Mouse (Mus musculus) heart, embryonic 15.5 days (tissue): ENCODE data around the gene Cep128. TPM values are rescaled to one million over a fixed set of nuclear protein-coding genes. Genes with fewer than 3 reads are reported as not detected.

Experiments used
- ATAC-seq: fragments of 200-750 bp; cut with Nextera tagmentation; replicated peaks from 2 replicates; pipeline ENCODE4 v1.8.0; 2017; ENCODE audit warnings: low read depth, moderate TSS enrichment; ENCODE audit not compliant: insufficient number of reproducible peaks, insufficient read depth, low FRiP score
- H3K27ac ChIP-seq: fragments of 300-500 bp; sonication (generic); 2 replicates; pipeline ENCODE4 v1.5.1; 2015; ENCODE audit warnings: mild to moderate bottlenecking, inconsistent platforms
- H3K27me3 ChIP-seq: fragments of 300-500 bp; sonication (generic); 2 replicates; pipeline ENCODE4 v1.6.1; 2015; ENCODE audit warnings: inconsistent platforms
- H3K36me3 ChIP-seq: fragments of 300-500 bp; sonication (generic); 2 replicates; pipeline ENCODE4 v1.6.1; 2015; ENCODE audit warnings: mild to moderate bottlenecking, inconsistent platforms
- H3K4me1 ChIP-seq: fragments of 300-500 bp; sonication (generic); replicated peaks from 2 replicates; pipeline ENCODE4 v1.6.1; 2015; ENCODE audit warnings: inconsistent platforms
- H3K4me2 ChIP-seq: fragments of 300-500 bp; sonication (generic); 2 replicates; pipeline ENCODE4 v1.6.1; 2015; ENCODE audit warnings: inconsistent platforms, mild to moderate bottlenecking, moderate library complexity
- H3K4me3 ChIP-seq: fragments of 300-500 bp; sonication (generic); 2 replicates; pipeline ENCODE4 v1.5.1; 2015; ENCODE audit warnings: mild to moderate bottlenecking, inconsistent platforms
- H3K9ac ChIP-seq: fragments of 300-500 bp; sonication (generic); 2 replicates; pipeline ENCODE4 v1.6.1; 2015; ENCODE audit warnings: mild to moderate bottlenecking, inconsistent platforms
- H3K9me3 ChIP-seq: fragments of 300-500 bp; sonication (generic); replicated peaks from 2 replicates; pipeline ENCODE4 v1.6.1; 2016; ENCODE audit warnings: inconsistent platforms
- WGBS: fragments of 180-500 bp; shearing (Covaris S2); methylation state at CpG from one replicate; pipeline ENCODE4 v1.1.7; 2015; ENCODE audit warnings: mixed read lengths; 5-methylcytosine and 5-hydroxymethylcytosine counted together
- polyA plus RNA-seq: library from polyadenylated mRNA; unstranded; fragments of >200 nt; fragmentation: Nextera tagmentation; extraction: Ambion mirVana; gene quantifications from 2 replicates; pipeline ENCODE4 v1.2.1, GENCODE M21; 2015

Gene Cep128
- polyA plus RNA-seq, 1 experiment from 2014 or later = 10.2 TPM

DNA sequence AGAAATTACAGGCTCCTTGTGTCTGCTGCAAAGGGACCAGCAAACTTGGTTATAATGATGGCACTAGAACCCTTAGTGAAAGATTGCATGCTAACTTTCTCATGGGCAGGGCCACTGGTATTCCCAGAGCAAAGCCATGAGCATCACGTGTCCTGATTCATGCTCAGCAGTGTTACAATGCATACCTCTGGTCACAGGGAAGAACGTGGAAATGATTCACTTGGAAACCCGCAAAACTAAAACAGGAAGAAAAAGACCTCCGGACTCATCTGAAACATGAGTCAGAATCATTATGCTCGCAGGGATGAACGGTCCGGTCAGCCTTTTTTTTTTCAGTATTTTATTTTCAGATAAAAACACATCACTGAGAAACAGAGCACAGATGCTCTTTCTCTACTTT lies 78.4 kb downstream of the Cep128 start:
- H3K4me2 ChIP-seq = no peak overlapping the region
- no peaks in the 10 kb centered on the region for H3K4me1 ChIP-seq
- no peaks in the 10 kb centered on the region for H3K36me3 ChIP-seq
- H3K27ac ChIP-seq = no peak overlapping the region
- no peak overlapping the region for H3K4me3 ChIP-seq
- no peak for ATAC-seq
- H3K9me3 ChIP-seq = no peaks in the 10 kb centered on the region
- WGBS = 72% methylated on average over 7 of the region's 7 CpGs
- no peak overlapping the region for H3K9ac ChIP-seq
- no peaks in the 10 kb centered on the region for H3K27me3 ChIP-seq

DNA sequence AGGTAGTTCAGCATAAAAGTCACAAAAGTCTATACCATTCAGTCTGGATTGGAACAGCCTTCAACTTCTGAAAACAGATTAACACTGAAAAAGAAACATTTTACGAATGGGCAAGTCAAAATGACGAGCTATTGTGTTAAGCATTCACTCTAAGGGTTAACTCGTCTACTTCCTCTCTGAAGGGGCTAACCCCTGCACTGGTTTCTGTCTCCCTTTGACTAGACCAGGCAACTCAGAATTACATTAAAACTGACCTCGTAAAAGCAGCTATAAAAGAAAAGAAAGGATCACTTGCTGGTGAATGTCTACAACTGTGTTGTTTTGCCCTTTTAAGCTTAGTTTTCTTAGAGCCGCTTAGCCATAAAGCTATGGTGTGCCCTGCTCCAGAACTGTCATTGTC lies 79.2 kb downstream of the Cep128 start:
- H3K27me3 ChIP-seq = no peaks in the 10 kb centered on the region
- H3K36me3 ChIP-seq = no peaks in the 10 kb centered on the region
- H3K4me2 ChIP-seq = no peak overlapping the region
- H3K4me3 ChIP-seq = no peak overlapping the region
- no peak for ATAC-seq
- H3K9me3 ChIP-seq = no peaks in the 10 kb centered on the region
- no peak overlapping the region for H3K27ac ChIP-seq
- 71% methylated on average over 5 of the region's 5 CpGs for WGBS
- H3K9ac ChIP-seq = no peak overlapping the region
- H3K4me1 ChIP-seq = no peaks in the 10 kb centered on the region

DNA sequence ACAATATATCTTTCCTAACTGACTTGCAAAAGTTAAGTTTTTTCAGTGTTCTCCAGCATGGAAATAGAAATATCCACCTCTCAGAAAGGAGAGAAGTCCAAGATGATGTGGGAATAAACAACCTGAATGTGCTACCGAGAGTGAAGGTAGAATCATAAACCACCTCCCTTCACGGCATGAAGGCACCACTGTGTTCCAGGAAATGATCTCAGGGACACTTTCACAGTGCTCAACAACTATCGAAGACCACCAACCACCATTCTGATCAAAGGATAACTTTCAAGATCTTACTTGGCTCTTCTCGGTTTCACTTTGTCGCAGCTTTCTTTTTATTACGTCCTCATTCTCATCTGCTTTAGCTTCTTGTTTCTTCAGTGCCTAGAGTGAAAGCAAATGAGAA lies 85.5 kb downstream of the Cep128 start:
- ATAC-seq = no peak
- Histone ChIP-seq H3K36me3 (peaks cover 8% of the 10 kb centered on the region; the same call in 1 of the 2 replicates), H3K4me1 (no peaks in the 10 kb centered on the region), H3K9me3 (no peaks in the 10 kb centered on the region), H3K4me3 (no peak overlapping the region), H3K27ac (no peak overlapping the region), H3K27me3 (no peaks in the 10 kb centered on the region), H3K4me2 (no peak overlapping the region), H3K9ac (no peak overlapping the region)
- 92% methylated on average over 6 of the region's 6 CpGs for WGBS

DNA sequence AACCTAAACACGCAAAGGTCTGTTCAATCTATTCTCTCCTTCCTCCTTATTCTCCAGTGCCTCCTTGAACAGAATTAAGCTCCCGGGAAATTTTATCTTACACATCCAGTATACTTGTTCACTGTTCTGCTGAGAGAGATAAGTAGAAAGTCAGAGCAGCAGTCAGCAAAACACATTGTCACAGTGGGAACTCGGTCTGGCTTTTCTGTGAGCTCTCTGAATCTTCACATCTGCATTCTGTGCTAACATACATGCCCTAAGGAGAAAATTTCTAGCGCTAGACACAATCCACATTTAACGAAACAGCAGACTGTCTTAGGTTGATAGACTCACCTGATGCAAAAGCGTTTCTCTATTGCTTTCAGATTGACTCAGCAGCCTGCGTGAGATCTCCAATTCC lies 88.3 kb downstream of the Cep128 start:
- Histone ChIP-seq H3K4me2 (no peak overlapping the region), H3K9ac (no peak overlapping the region), H3K9me3 (no peaks in the 10 kb centered on the region), H3K4me1 (no peaks in the 10 kb centered on the region), H3K27me3 (no peaks in the 10 kb centered on the region), H3K36me3 (peaks cover 8% of the 10 kb centered on the region; the same call in 1 of the 2 replicates), H3K4me3 (no peak overlapping the region), H3K27ac (no peak overlapping the region)
- no peak for ATAC-seq
- 71% methylated on average over 7 of the region's 7 CpGs for WGBS

DNA sequence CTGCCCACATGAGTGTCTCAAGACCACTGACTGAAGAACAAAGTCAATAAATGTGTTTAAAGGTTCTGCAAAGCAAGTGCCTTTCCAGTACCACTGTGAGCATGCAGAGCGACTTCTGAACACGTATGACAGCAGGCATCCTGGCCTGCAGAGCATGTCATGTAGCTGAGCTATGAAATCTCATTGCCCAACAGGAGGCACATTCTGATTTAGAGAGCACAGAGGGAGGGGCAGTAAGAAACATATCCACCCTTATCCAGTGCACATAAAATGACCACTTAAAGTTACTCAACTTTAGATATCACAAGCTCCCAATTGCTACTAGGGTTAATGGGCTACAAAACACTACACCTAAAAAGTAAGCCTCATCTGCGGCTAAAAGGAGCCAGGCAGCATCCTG lies 88.8 kb downstream of the Cep128 start:
- Histone ChIP-seq H3K36me3 (peaks cover 8% of the 10 kb centered on the region; the same call in 1 of the 2 replicates), H3K27ac (no peak overlapping the region), H3K4me3 (no peak overlapping the region), H3K4me1 (no peaks in the 10 kb centered on the region), H3K9me3 (no peaks in the 10 kb centered on the region), H3K4me2 (no peak overlapping the region), H3K27me3 (no peaks in the 10 kb centered on the region), H3K9ac (no peak overlapping the region)
- 81% methylated on average over 3 of the region's 3 CpGs for WGBS
- no peak for ATAC-seq

DNA sequence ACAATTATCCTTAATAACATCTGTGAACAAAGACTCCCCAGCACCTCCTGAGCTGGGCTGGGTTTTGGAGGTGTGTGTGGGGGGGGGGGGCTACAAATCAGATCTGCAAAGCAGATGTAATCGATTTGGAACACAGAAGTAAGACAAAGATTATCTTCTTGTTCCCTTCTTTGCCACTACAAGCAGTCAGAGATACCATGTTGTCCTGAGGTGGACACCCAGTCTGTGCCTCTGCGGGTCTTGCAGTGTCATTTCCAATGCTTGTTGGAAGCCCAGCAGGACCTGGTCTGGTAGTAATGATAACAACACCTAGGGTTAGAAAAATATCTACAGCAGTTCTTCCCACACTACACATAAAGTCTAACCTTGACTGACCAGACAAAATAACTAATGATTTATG lies 110.3 kb downstream of the Cep128 start:
- Histone ChIP-seq H3K27ac (no peak overlapping the region), H3K4me1 (no peaks in the 10 kb centered on the region), H3K9ac (no peak overlapping the region), H3K4me3 (no peak overlapping the region), H3K4me2 (no peak overlapping the region), H3K9me3 (no peaks in the 10 kb centered on the region), H3K27me3 (no peaks in the 10 kb centered on the region), H3K36me3 (no peaks in the 10 kb centered on the region)
- WGBS = 84% methylated on average over 2 of the region's 2 CpGs
- no peak for ATAC-seq

DNA sequence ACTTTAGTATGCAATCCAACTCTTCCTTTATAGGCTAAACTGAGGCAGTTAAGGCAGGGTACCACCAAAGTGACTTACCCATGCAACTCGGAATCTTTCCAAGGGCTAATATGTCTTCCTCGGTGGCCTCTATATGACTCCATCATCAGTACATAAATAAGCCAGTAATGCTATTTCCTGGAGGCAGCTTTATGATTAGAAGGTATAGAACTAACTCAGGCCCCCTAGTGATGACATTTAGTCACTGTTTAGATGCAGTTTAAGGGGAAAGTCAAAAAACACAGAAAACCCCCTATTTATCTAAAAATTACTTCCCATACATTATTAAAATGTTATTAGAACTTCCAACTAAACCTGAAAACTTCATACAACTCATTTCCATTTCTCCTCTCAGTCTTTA lies 114.6 kb downstream of the Cep128 start:
- no peak for ATAC-seq
- no peak overlapping the region for H3K9ac ChIP-seq
- no peaks in the 10 kb centered on the region for H3K9me3 ChIP-seq
- H3K36me3 ChIP-seq = no peaks in the 10 kb centered on the region
- H3K27me3 ChIP-seq = no peaks in the 10 kb centered on the region
- no peak overlapping the region for H3K4me3 ChIP-seq
- H3K4me2 ChIP-seq = no peak overlapping the region
- WGBS = 91% methylated on average over 2 of the region's 2 CpGs
- H3K27ac ChIP-seq = no peak overlapping the region
- peaks cover 9% of the 10 kb centered on the region for H3K4me1 ChIP-seq

DNA sequence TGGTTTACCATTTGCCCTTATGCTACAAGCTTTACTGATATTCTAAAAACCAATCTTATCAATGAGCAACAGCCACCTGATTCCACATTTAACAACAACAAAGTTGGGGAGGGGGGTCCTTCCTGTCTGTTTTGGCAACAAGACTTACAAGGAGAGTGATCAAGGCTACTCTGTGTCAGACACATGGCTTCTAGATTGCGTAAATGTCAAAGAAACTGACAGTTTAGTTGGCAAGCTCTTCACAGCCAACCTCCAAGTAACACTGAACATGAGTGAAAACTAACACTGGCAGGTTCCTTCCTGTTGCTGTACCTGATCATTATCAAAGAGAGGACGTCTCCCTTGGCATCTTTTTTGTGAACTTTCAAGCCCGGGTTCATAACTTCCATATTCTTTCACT lies 115.2 kb downstream of the Cep128 start:
- Histone ChIP-seq H3K4me3 (no peak overlapping the region), H3K4me2 (no peak overlapping the region), H3K9me3 (no peaks in the 10 kb centered on the region), H3K9ac (no peak overlapping the region), H3K4me1 (peaks cover 10% of the 10 kb centered on the region), H3K27ac (no peak overlapping the region), H3K36me3 (no peaks in the 10 kb centered on the region), H3K27me3 (no peaks in the 10 kb centered on the region)
- ATAC-seq = no peak
- 68% methylated on average over 3 of the region's 3 CpGs for WGBS

DNA sequence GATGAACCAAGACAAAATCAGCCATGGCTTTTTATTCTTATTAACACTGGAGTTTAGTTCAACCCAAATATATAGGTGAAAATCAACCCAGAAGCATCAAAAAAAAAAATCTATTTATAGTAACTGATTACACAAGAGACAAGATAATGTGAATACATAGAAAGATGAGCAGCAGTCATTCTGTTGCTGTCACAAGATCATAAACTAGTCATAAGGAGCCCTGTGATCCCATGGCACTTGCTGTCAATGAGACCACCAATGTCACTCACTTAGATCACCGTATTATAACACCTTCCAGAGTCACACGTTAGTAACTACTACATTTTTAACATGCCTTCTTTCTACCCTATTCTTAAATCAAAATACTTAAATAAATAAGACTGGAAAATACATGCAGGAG lies 118.2 kb downstream of the Cep128 start:
- H3K36me3 ChIP-seq = no peaks in the 10 kb centered on the region
- H3K9me3 ChIP-seq = no peaks in the 10 kb centered on the region
- no peak overlapping the region for H3K4me2 ChIP-seq
- ATAC-seq = no peak
- no peak overlapping the region for H3K9ac ChIP-seq
- H3K27me3 ChIP-seq = no peaks in the 10 kb centered on the region
- 47% methylated on average over 2 of the region's 2 CpGs for WGBS
- no peak overlapping the region for H3K27ac ChIP-seq
- H3K4me1 ChIP-seq = peaks cover 13% of the 10 kb centered on the region
- no peak overlapping the region for H3K4me3 ChIP-seq

DNA sequence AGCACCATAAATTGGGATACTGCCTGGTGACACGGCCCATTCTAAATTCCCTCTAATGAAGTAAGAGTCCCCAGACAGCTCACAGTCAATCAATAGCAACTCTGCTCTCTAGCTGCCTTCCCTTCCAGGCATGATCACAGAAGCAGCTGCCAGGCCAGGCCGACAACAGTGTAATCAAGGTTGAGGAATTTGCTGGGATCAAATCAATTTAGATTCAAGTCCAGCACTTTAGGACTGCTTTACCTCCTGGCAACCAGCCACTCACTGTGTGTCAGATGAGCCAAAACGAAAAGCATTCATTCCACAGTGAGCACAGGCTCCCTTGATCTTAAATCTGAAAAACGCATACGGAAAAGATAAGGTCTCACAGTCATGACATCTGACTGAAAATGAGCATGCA lies 118.7 kb downstream of the Cep128 start:
- Histone ChIP-seq H3K27me3 (no peaks in the 10 kb centered on the region), H3K4me3 (no peak overlapping the region)
- ATAC-seq = peak; percentile 64; the same call in 1 of the 2 replicates

DNA sequence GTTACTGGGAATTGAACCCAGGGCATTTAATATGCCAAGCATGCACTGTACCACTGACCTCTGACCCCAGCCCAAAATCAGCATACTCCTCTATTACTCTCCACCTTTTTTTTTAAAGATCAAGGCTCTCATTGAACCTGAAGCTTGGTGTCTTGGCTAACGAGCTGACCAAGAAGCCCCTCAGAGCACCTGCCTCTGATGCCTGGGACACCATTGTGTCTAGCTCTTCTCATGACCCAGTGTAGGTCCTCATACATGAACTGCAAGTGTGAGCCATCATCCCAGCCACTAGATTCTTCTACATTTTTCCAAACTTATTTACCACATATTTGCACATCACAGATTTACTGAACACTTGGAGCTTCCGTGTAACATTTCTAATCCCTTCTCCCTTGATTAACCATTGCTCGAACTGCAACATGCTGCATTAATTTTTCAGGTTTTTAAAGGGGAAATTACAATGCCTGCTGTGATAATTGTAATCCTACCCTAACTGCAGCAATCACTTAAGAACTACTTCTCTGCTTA lies 119.3 kb downstream of the Cep128 start:
- Histone ChIP-seq H3K9me3 (no peaks in the 10 kb centered on the region), H3K36me3 (no peaks in the 10 kb centered on the region), H3K9ac (no peak overlapping the region), H3K27me3 (no peaks in the 10 kb centered on the region), H3K4me2 (no peak overlapping the region), H3K4me3 (no peak overlapping the region), H3K27ac (peak overlapping the region; percentile 1; the same call in 1 of the 2 replicates), H3K4me1 (peaks cover 13% of the 10 kb centered on the region)
- WGBS = 82% methylated on average over 3 of the region's 3 CpGs
- no peak for ATAC-seq

More for the DNA sequence above, 118.7 kb downstream of the Cep128 start:
- H3K9ac ChIP-seq = no peak overlapping the region
- no peaks in the 10 kb centered on the region for H3K36me3 ChIP-seq
- WGBS = 22% methylated on average over 5 of the region's 5 CpGs
- H3K4me1 ChIP-seq = peaks cover 13% of the 10 kb centered on the region
- no peak overlapping the region for H3K4me2 ChIP-seq
- peak overlapping the region; percentile 26; the same call in 1 of the 2 replicates for H3K27ac ChIP-seq
- H3K9me3 ChIP-seq = no peaks in the 10 kb centered on the region

DNA sequence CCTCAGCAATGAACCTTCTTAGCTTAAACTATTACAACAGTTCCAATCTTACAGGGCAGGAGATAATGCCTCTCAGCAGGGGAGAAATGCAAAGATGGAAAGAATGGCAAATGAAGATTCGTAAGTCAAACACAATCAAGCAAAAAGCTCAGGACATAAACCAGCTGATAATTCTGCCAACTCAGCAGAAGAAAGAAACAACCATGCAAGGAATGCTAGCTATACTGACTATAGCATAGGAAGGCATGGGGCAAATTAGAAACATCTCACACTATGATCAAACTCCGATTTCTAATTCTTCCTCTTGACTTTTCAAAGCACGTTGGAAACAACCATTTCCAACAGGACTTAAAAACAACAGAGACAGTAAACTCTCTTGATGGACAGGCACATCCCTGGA lies 120.5 kb downstream of the Cep128 start:
- no peak overlapping the region for H3K4me3 ChIP-seq
- H3K27me3 ChIP-seq = no peaks in the 10 kb centered on the region
- ATAC-seq = no peak
- peaks cover 13% of the 10 kb centered on the region for H3K4me1 ChIP-seq
- 84% methylated on average over 3 of the region's 3 CpGs for WGBS
- H3K27ac ChIP-seq = no peak overlapping the region
- H3K4me2 ChIP-seq = no peak overlapping the region
- H3K9ac ChIP-seq = no peak overlapping the region
- H3K9me3 ChIP-seq = no peaks in the 10 kb centered on the region
- 0 out of 2 replicates have a peak, but pooled peaks cover 3% of the 10 kb centered on the region for H3K36me3 ChIP-seq
